Mouse (Mus musculus): ENCODE data around the gene Sh3glb1.
A peak's percentile ranks its signal among the peaks of the same experiment; 100 is the strongest.

The Sh3glb1 gene

GRCm38 (mm10) chr3:144715033-144715432 lies 5.1 kb downstream of the Sh3glb1 start:
- DNase-seq (ENCODE audit: low spot score in 2 of 2): no peak

GRCm38 (mm10) chr3:144714606-144715005 lies 5.5 kb downstream of the Sh3glb1 start:
- DNase-seq (ENCODE audit: low spot score in 2 of 2): no peak

- DNase-seq (ENCODE audit: low spot score in 2 of 2): no peak
These were observed 6.0 kb downstream of the Sh3glb1 start for GRCm38 (mm10) chr3:144714126-144714525.

GRCm38 (mm10) chr3:144711607-144712206 lies 8.4 kb downstream of the Sh3glb1 start:
- DNase-seq (ENCODE audit: low spot score in 2 of 2): no peak

DNA sequence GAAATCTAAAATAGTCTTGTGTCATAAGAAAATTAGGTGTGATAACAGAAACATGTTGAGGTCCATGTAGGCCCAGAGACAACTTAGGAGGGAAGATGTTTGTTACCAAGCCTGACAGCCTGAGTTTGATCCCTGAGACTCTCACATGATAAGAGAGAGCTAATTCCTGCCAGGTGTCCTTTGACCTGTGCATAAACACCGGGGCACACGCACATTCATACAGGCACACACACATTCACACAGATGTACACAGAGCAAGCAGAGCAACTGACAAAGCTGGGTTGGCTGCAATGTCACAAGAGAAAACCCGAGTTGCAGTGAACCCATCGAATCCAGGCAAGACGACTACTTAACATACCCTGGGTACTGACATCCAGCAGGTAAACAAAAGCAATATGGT lies 11.5 kb downstream of the Sh3glb1 start:
- no peak for DNase-seq (ENCODE audit: low spot score in 2 of 2)

DNA sequence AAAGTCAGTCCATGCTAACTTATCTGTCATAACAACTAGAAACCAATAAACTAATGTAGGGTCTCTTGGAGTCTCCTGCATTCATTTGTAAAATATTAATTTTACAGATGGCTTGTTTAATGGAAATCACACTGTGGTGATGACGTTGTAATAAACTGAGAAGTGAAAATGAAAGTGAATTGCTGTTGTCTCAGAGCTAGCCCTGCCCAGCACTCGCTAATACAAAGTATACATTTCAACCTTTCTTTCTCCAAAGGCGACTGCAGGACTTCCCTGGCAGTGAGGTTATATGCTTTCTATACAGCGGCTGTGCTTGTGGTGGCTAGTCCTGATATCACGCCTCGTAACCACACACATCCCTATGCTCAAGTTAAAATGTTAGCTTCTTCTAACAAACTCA lies 16.2 kb downstream of the Sh3glb1 start:
- DNase-seq (ENCODE audit: low spot score in 2 of 2): no peak

DNA sequence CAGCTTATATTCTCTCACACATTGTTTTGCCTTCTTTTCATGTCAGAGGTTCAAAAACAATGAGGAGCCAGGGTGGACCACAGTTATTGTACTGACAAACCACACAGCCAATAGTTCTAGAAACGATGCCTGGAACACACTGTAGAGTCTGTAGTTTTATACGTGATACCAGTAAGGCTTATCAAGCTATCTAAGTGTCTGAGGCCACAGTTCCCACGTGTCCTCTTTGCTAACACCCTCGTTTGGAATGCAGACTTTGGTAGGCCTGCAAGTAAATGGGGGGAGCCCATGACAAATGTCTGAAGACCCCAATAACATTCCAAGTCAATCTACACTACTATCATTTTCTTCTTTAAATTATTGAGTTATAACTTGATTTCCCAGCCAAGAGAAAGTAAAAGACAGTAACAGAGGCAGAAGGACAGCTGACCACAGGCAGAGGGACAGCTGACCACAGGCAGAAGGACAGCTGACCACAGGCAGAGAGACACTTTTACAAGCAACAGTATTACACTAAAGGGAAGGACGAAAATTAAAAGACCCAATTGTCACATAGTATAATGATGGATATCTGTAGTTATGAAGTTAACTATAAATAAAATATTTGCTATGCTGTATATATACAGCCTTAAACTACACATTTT lies 21.2 kb downstream of the Sh3glb1 start:
- no peak for DNase-seq (ENCODE audit: low spot score in 2 of 2)

DNA sequence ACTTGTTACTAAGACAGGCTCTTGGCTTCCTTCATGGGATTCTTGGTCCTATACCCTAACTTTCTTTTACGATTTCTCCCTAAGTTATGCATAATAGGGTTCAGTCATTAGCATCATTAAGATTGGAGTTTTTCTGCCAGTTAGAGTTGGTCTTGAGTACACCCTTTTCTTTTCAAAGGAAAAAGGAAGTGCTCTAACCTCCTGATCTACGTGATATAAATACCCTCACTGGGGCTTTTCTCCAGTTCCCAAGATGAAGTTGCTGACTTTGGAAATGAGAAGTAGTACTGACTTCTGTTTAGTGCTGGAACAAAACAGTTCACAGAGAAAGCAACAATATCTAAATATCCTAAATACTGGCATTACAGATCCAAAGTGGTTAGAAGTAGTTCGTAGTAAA lies 22.2 kb downstream of the Sh3glb1 start:
- no peak for DNase-seq (ENCODE audit: low spot score in 2 of 2)

DNA sequence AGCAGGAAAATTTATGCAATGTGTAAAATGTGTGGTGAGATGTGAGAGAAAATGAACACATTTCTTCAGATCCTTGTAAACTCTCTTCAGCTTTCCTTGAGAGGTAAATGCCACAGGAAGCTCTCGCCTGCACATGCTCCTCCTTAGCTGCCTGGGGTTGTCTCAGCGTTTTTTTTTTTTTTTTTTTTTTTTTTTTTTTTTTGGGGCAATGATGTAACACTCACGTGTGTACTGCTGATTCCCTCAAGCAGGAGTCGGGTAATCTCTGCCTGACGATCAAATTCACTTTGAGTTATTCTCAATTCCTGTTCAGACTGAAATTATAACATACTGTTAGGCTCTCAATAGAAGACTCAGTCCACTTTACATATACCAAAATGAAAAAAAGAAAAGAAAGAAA lies 23.0 kb downstream of the Sh3glb1 start:
- no peak for DNase-seq (ENCODE audit: low spot score in 2 of 2)

GRCm38 (mm10) chr3:144694941-144695340 lies 25.2 kb downstream of the Sh3glb1 start:
- no peak for DNase-seq (ENCODE audit: low spot score in 2 of 2)

DNA sequence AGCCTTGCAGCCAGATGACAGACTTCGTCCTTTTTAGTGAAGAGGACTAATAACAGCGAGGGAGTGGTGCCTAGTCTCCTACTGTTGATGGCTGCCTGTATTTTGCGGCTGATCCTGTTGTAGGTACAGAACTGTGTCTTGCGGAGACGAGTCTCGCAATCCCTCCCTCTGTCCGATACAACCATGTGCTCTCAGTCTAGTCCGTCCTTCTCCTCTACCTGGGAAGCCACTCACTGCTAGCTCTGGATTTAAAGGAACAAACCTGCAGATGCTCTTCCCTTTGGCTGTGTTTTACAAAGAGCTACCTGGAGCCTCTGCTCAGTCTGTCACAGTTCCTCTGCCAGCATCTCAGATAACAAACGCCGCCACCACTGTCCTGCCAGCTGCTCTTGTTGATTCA lies 26.1 kb downstream of the Sh3glb1 start:
- no peak for DNase-seq (ENCODE audit: low spot score in 2 of 2)

DNA sequence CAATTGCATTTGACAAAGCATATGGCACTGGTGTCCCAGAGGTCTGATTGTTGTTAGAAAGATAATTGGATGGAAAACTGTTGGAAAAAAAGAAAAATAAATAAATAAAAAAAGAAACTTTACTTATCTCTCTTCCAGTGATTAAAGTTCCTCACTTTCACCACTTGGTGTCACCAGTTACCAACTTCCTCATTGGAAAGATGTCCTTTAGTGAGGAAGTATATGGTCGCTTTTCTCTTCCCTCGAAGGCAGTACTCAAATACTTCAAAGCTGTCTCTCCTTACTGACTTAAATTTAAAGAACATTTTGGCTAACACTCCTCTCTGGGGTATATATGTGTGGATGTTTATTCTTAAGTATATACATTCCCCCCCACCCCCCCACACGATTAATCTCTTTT lies 28.1 kb downstream of the Sh3glb1 start:
- no peak for DNase-seq (ENCODE audit: low spot score in 2 of 2)

DNA sequence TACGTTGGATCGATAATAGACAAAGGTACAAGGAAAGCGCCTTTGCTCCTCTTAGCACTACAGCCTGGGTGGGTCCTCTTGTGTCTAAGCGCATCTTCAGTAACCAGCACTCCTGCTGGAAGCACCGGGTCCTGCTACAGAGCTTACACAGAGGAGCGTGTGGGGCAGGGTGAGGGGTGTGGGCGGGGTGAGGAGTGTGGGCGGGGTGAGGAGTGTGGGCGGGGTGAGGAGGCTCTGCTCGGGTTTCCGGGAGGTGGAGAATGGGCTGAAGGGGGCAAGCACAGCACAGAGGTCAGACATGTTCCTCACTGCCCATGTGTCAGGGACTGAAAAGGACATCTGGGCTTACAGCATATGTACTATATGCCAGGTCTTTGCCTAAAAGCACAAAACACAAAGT lies 30.9 kb downstream of the Sh3glb1 start:
- no peak for DNase-seq (ENCODE audit: low spot score in 2 of 2)

- peak in 1 of 2 experiments; percentile 39 for DNase-seq (ENCODE audit: low spot score in 2 of 2)
These were observed 31.9 kb downstream of the Sh3glb1 start for GRCm38 (mm10) chr3:144688284-144688683.

DNA sequence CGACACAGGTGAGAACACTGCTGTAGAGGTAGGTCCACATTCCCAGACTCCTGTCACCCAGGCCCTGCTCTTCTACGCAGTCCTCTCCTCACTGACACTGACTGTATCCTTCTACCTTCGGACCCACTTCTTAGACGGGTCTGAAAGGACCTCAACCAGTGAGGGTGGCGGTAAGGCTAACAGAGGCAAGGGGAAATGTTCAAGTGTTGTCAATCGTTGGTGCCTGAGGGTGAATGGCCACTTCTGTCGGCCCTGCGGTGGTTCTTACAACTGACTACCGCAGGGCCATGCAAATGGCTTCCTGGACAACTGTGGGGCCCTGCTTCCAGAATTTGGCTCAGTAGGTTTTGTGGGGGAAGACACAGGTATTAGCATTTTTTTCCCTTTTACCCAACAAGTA lies 32.5 kb downstream of the Sh3glb1 start:
- peak in 1 of 2 experiments; percentile 22 for DNase-seq (ENCODE audit: low spot score in 2 of 2)

GRCm38 (mm10) chr3:144686146-144686545 lies 34.0 kb downstream of the Sh3glb1 start:
- DNase-seq (ENCODE audit: low spot score in 2 of 2): peak in 1 of 2 experiments; percentile 50

GRCm38 (mm10) chr3:144683136-144683814 lies 36.9 kb downstream of the Sh3glb1 start:
- no peak for DNase-seq (ENCODE audit: low spot score in 2 of 2)

DNA sequence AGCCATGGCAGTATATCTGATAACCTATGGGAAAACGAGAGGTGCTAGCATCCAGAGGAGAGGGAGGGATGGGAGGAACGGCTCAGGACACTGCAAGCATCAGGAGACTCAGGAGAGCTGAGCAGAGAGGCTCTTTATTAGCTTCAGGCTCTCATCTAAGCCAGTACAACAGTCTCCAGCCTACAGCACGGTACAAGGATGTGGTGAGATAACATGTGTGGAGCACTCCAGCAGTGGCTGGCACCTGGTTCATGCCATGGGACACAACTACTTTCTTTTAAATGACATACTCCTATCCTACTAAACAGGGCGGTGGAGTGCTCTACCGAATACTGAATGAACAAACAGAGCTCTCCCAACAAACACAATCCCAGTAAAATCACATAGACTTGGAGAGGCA lies 38.6 kb downstream of the Sh3glb1 start:
- no peak for DNase-seq (ENCODE audit: low spot score in 2 of 2)

DNA sequence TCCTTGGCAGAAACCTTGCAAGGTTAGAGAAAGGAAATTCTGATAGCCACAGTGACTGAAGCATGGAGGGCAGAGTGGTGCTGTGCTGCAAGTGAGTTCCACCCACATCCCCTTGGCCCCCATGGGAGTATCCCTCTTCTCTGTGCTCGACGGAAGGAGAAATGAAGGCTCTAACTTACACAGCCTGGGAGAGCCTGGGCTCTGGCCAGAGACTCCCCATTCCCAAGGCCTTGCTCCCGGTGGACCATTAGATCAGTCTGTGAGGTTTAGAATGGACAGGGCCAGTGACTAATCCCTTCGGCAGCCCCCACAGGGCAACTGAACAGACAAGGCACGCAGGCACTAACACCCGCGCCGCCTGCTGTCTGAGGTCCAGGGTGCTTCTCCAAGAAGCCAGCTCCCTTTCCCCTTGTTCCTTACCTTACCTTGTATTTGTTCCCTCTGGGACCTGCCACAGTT lies 40.4 kb downstream of the Sh3glb1 start:
- DNase-seq (ENCODE audit: low spot score in 2 of 2): peak in 1 of 2 experiments; percentile 53

DNA sequence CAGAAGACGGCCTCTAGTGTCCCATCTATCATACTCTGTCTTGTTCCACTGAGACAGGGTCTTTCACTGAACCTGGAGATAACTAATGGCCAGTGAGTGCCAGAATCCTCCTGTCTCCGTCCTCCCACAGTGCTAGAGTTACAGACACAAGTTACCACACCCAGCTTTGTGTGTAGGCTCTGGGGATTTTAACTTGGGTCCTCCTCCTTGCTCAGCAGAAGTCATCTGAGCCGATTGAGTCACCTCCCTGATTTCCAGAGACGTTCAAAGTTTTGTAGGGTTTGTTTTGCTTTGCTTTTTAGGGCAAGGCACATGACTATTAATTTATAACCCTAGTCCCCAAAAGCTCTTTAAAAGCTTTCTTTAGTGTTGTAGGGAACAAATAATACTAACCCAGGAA lies 41.0 kb downstream of the Sh3glb1 start:
- DNase-seq (ENCODE audit: low spot score in 2 of 2): no peak

GRCm38 (mm10) chr3:144677751-144678150 lies 42.4 kb downstream of the Sh3glb1 start:
- peak in 1 of 2 experiments; percentile 48 for DNase-seq (ENCODE audit: low spot score in 2 of 2)

DNA sequence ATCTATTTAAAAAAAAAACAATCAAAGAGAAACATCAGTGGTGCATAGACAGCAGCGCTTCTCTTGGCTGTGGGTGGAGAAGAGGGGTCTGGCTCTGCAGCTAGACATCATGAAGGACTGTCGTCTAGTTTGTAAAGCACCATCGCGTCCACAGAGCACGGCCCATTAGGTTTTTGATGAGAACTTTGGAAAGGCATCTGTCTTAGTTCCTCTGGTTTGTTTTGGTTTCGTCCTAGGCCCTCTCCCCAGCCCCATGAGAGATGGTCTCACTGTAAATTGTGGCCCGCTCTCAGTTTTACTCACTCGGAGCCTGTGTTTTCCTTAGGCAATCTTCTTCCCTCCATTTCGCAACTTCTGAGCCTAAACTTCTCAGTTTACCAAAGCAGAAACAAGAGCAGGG lies 43.9 kb downstream of the Sh3glb1 start:
- DNase-seq (ENCODE audit: low spot score in 2 of 2): no peak

- DNase-seq (ENCODE audit: low spot score in 2 of 2): no peak
These were observed 48.1 kb downstream of the Sh3glb1 start for GRCm38 (mm10) chr3:144672016-144672415.
